Mouse (Mus musculus) heart, embryonic 10.5 days (tissue): ENCODE results near the gene Srebf1. TPM values are rescaled to one million over a fixed set of nuclear protein-coding genes. Genes with fewer than 3 reads are reported as not detected.
A peak's percentile ranks its signal among the peaks of the same experiment; 100 is the strongest.

ENCODE experiments used
- DNase-seq: peaks from one replicate; pipeline ENCODE4 v3.0.0-alpha.2; 2017; ENCODE audit warnings: low spot score
- H3K27ac ChIP-seq: fragments of 300-500 bp; sonication (generic); 2 replicates; pipeline ENCODE4 v1.5.1; 2016; ENCODE audit warnings: mild to moderate bottlenecking
- H3K27me3 ChIP-seq: fragments of 300-500 bp; sonication (generic); 2 replicates; pipeline ENCODE4 v1.6.1; 2016; ENCODE audit warnings: mild to moderate bottlenecking; ENCODE audit not compliant: poor library complexity, insufficient read depth, severe bottlenecking
- H3K36me3 ChIP-seq: fragments of 300-500 bp; sonication (generic); 2 replicates; pipeline ENCODE4 v1.6.1; 2016; ENCODE audit warnings: mild to moderate bottlenecking, moderate library complexity
- H3K4me1 ChIP-seq: fragments of 300-500 bp; sonication (generic); 2 replicates; pipeline ENCODE4 v1.6.1; 2016; ENCODE audit warnings: mild to moderate bottlenecking
- H3K4me3 ChIP-seq: fragments of 300-500 bp; sonication (generic); 2 replicates; pipeline ENCODE4 v1.5.1; 2016; ENCODE audit warnings: mild to moderate bottlenecking, moderate library complexity
- H3K9me3 ChIP-seq: fragments of 300-500 bp; sonication (generic); 2 replicates; pipeline ENCODE4 v1.6.1; 2016; ENCODE audit warnings: mild to moderate bottlenecking, moderate library complexity
- WGBS: fragments of 180-500 bp; shearing (Covaris S2); methylation state at CpG from one replicate; pipeline ENCODE4 v1.1.7; 2016; 5-methylcytosine and 5-hydroxymethylcytosine counted together
- polyA plus RNA-seq: library from polyadenylated mRNA; unstranded; fragments of >200 nt; fragmentation: Nextera tagmentation; extraction: Ambion mirVana; gene quantifications from 2 replicates; pipeline ENCODE4 v1.2.1, GENCODE M21; 2016

The Srebf1 gene
- polyA plus RNA-seq, 1 experiment from 2014 or later = 38.2 TPM

DNA sequence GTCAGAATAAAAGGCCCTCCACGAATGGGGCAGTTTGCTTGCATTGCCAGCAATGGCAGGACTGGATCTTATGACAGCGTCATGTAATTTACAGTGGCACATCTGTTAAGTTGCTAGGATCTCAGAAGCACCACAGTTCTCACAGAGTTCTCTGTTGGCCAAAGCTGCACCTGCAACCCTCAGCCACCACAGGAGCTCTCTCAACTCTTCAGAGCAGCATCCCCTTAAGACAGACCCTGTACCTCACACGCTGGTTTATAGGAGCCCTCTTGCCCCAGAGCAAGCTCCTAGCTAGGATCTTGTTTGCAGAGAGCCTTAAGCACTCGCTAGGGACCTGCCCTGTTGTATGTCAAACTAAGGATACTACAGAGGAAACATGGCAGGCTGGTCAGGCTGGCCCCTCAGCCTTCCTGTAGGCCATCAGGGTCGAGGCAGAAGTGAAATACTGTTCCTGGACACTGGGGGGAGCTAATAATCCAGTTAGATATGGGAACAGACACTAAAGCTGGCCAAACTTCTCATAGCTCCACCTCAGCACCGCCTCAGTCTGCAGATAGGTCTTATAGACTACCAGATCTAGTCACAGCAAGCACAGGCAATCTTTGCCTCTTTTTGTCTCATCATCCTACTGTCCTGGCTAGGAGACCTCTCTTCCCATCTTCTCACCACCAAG, 28.7 kb upstream of the Srebf1 start:
- no peak overlapping the region for H3K4me3 ChIP-seq
- DNase-seq = no peak
- H3K27ac ChIP-seq = no peak overlapping the region
- H3K9me3 ChIP-seq = no peaks in the 10 kb centered on the region
- H3K36me3 ChIP-seq = peaks cover 6% of the 10 kb centered on the region; the same call in 1 of the 2 replicates
- peaks cover 50% of the 10 kb centered on the region for H3K4me1 ChIP-seq
- H3K27me3 ChIP-seq = no peaks in the 10 kb centered on the region
- 54% methylated on average over 6 of the region's 6 CpGs for WGBS

DNA sequence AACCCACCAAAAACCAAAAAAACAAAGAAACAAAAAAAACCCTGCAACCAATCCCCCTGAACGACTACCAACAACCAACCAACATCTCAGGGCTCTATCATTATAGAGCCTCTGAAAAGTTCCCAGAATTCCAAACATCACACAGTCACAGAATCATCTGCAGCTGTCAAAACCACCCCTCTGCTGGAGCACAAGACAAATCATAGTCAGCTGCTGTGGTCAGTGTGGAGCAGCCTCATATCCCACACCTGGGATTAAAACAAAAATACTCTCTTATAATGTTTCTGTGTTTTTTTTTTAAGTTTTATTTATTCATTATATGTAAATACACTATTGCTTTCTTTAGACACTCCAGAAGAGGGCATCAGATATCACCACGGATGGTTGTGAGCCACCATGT, 27.5 kb upstream of the Srebf1 start:
- H3K27ac ChIP-seq = no peak overlapping the region
- H3K36me3 ChIP-seq = peaks cover 6% of the 10 kb centered on the region; the same call in 1 of the 2 replicates
- no peak overlapping the region for H3K4me3 ChIP-seq
- H3K4me1 ChIP-seq = peaks cover 55% of the 10 kb centered on the region
- no peaks in the 10 kb centered on the region for H3K27me3 ChIP-seq
- H3K9me3 ChIP-seq = no peaks in the 10 kb centered on the region
- WGBS = 81% methylated on average over 2 of the region's 2 CpGs
- DNase-seq = no peak

DNA sequence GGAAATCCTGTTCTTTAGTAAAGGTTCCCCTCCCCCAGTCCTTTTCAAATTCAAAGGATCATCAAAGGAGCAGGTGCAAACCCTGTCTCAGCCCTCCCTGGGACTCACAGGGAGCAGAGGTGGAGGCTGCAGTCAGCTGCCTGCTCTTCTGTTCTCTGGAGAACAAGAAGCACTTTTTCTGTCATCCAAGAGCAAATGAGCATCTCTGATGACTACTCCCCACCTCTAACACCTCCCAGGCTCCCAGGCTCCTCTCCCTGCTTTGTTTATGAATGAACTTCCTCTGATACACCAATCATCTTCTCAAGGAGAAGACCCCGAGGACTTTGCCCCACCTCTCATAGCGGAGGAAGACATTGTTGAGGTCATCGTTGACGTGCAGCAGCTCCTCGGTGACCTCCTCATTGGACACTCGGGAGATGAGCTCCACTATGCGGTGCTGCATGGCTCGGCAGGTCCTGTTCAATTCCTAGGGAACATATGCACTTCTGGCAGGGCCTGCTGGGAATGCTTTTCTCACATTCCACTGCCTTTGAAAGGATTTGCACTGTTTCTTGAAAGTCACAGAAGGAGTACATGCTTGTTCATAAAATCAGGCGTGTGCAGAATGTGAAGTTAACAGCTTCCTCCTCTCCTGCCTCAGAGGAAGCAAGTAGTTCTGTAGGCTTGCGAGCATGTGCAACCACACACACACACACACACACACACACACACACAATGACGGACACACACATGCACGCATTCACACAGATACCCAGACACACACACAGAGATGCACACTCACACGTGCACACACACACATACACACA, 26.4 kb upstream of the Srebf1 start:
- 60% methylated on average over 13 of the region's 13 CpGs for WGBS
- no peaks in the 10 kb centered on the region for H3K27me3 ChIP-seq
- peaks cover 6% of the 10 kb centered on the region; the same call in 1 of the 2 replicates for H3K36me3 ChIP-seq
- DNase-seq = no peak
- H3K27ac ChIP-seq = no peak overlapping the region
- H3K4me3 ChIP-seq = no peak overlapping the region
- no peaks in the 10 kb centered on the region for H3K9me3 ChIP-seq
- peaks cover 48% of the 10 kb centered on the region for H3K4me1 ChIP-seq

DNA sequence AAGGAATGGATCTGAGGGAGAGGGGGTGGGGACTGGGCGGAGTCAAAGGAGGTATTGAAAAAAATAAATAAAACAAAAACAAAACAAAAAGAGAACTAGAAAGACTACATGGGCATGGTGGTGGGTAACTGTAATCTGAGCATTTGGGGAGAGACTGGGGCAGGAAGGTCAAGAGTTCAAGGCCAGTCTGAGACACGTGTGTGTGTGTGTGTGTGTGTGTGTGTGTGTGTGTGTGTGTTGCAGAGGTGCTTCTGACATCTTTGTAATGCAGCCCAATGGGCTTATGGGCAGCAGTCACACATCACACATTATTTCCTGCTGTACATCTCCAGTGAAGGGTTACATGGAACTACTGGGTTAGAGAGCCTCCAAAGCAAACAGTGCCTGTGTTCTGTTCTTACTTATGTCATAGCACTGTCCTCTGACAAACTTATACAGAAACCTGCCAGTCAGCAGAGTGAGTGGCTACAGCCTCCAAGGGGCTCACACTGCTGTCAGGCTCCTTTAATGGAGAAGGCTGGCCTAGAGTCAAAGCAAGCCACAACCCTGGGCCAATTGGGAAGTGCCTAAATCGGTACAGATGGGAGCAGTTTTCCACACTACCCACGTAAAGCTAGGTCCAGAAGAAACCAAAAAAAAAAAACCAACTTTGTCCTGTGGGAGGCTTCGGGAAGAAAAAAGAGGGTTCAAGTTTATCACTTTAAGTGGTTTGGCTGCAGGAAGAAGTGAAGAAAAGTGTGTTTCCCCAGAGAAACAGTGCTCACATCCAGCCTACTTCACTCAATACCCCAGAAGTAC, 25.6 kb upstream of the Srebf1 start:
- no peak overlapping the region for H3K4me3 ChIP-seq
- H3K4me1 ChIP-seq = peaks cover 40% of the 10 kb centered on the region
- no peak for DNase-seq
- H3K36me3 ChIP-seq = peaks cover 6% of the 10 kb centered on the region; the same call in 1 of the 2 replicates
- H3K9me3 ChIP-seq = no peaks in the 10 kb centered on the region
- H3K27ac ChIP-seq = no peak overlapping the region
- no peaks in the 10 kb centered on the region for H3K27me3 ChIP-seq
- WGBS = 57% methylated on average over 5 of the region's 5 CpGs

DNA sequence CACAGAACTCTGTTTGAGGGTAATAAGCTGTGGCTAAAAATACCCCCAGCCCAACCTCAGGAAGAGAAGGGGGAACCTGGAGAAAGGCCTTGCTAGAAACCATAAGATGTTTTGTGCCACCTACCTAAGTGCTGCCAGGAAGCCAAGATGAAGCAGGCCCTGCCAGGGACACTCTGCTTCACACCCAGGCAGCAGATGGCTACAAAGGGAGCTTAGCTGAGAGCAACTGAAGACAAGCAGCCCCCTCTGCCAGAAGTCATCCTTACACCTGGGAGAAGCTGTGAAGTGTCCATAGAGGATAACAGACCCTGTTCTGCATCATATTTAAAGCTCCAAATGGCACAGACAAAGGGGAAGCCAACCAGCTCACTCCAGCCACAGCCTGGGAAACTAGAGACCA, 23.7 kb upstream of the Srebf1 start:
- Histone ChIP-seq H3K27ac (0 out of 2 replicates have a peak overlapping the region, but pooled peaks have one; percentile 29), H3K9me3 (no peaks in the 10 kb centered on the region)
- no peak for DNase-seq

DNA sequence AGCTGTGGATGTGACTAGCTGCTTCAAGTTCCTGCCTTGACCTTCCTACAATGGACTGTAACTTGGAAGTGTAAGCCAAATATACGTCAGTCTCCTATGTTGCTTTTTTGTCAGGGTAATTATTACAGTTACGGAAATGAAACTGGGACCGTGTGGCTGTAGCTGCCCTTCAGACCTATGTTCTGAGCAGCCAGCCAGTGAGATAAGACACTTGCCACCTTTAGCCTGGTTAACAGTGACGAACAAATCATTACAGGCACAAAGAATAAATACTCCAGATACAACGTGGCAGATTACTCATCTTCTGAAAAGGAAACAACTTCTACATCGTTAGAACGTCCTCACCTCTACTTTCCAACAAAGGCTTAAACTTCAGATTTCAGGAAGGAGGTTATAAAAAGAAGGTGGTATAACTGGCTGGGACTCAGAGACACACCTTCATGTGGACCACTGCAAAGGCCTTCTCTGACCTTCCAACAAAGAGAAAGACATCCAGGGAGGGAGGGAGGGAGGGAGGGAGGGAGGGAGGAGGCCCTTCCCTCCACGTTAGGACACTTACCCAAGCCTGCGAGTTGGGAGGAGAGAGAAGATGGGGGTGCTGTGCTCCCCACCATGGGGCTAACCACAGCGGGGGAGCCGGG, 22.2 kb upstream of the Srebf1 start:
- H3K4me1 ChIP-seq = peaks cover 23% of the 10 kb centered on the region
- H3K9me3 ChIP-seq = no peaks in the 10 kb centered on the region
- H3K36me3 ChIP-seq = peaks cover 22% of the 10 kb centered on the region
- WGBS = 73% methylated on average over 11 of the region's 11 CpGs
- no peak overlapping the region for H3K4me3 ChIP-seq
- no peaks in the 10 kb centered on the region for H3K27me3 ChIP-seq
- no peak for DNase-seq
- no peak overlapping the region for H3K27ac ChIP-seq

More for the DNA sequence above, 23.7 kb upstream of the Srebf1 start:
- Histone ChIP-seq H3K4me1 (peaks cover 24% of the 10 kb centered on the region), H3K36me3 (peaks cover 13% of the 10 kb centered on the region), H3K27me3 (no peaks in the 10 kb centered on the region), H3K4me3 (no peak overlapping the region)

DNA sequence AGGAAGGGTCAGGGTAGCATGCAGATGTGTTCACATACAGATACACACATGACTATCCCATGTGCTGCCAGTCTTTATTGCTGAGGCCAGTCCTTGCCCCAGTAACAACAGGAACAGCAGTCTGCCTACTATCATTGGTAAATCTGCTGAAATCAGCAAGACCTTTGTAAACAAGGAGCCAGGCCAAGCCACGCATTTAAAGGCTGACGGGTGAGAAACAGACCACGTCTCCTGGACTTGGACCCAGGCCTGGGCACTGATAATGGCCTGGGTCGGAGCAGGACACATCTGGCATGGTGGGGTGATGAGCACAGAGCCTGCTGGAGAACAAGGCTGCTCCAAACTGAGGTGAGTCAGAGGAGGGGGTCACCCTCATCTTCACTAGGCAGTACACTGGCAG, 18.1 kb upstream of the Srebf1 start:
- Histone ChIP-seq H3K36me3 (peaks cover 22% of the 10 kb centered on the region), H3K27me3 (no peaks in the 10 kb centered on the region), H3K9me3 (no peaks in the 10 kb centered on the region), H3K4me1 (peaks cover under 1% of the 10 kb centered on the region; the same call in 1 of the 2 replicates), H3K27ac (no peak overlapping the region), H3K4me3 (no peak overlapping the region)
- no peak for DNase-seq
- 76% methylated on average over 4 of the region's 4 CpGs for WGBS

DNA sequence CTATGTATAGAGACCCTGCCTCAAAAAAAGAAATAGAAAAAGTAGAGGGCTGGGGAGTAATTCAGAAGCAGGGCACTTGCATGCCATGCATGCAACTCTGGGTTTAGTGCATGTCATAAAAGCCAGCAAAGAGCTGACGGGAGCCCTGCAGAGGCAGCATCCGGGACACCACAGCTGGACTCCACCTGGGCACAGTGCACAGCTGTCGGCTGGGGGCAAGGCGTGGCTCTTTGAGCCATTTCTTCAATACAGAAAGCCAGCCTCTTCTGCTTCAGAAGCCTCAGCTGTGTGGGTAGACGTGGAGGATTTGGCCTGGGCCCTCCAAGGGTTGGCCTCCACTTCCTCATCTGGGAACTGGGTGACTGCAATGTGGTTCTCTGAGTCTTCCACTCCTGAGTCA, 13.0 kb upstream of the Srebf1 start:
- DNase-seq = no peak
- WGBS = 84% methylated on average over 5 of the region's 5 CpGs
- Histone ChIP-seq H3K4me1 (peaks cover 26% of the 10 kb centered on the region), H3K9me3 (no peaks in the 10 kb centered on the region), H3K4me3 (no peak overlapping the region), H3K27me3 (no peaks in the 10 kb centered on the region), H3K36me3 (peaks cover 12% of the 10 kb centered on the region), H3K27ac (no peak overlapping the region)

DNA sequence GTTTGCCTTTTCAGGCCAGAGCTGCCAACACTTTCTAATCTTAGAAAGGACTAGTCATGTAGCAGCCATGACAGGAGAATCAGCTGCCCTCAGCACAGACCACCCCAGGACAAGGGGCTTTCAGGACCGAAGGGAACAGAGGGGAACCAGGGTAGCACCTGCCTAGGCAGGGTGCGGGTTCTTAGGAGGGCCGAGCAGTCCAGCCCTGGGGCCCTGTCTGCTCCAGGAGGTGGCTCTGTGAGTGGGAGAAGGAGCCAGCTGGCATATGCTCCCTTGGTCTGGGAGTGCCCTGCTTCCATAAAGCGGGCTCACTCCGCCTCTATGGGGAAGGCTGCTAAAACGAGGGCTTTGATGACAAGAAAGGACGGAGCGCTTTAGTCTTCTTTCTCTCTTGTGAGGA, 10.9 kb upstream of the Srebf1 start:
- 73% methylated on average over 8 of the region's 8 CpGs for WGBS
- no peaks in the 10 kb centered on the region for H3K27me3 ChIP-seq
- no peak for DNase-seq
- peak overlapping the region; percentile 79 for H3K27ac ChIP-seq
- H3K4me1 ChIP-seq = peaks cover 47% of the 10 kb centered on the region
- no peak overlapping the region for H3K4me3 ChIP-seq
- no peaks in the 10 kb centered on the region for H3K9me3 ChIP-seq
- H3K36me3 ChIP-seq = peaks cover 5% of the 10 kb centered on the region

DNA sequence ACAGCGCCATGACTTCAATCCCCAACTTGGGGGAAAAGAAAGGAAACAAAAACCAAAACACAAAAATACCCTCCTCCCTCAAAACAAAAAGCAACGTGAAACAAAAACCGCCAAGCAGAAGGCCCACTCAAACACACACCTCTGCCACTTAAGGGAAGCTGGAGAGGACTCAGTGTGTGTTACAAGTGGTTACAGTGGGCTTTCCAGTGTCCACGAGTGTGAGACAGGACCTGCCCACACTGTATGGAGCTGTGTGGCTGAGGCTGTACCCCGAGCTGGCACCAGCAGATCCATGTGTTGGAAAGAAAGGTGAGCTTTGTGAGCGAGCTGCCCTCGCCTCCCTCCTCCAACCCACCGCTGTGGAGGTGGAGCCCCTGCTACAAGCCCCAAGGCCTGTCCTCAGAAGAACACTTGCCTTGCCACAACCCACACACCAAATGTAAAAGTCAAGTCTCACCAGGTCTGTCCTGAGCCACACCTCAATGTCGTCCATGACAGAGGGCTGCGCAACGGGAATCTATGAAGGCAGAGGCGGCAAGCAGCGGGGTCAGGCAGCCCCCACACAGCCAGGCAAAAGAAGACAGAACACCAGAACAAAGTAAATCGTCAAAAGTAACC, 10.2 kb upstream of the Srebf1 start:
- H3K27ac ChIP-seq = peak overlapping the region; percentile 79
- H3K27me3 ChIP-seq = no peaks in the 10 kb centered on the region
- WGBS = 77% methylated on average over 14 of the region's 14 CpGs
- peaks cover 53% of the 10 kb centered on the region for H3K4me1 ChIP-seq
- H3K4me3 ChIP-seq = no peak overlapping the region
- H3K36me3 ChIP-seq = peaks cover 5% of the 10 kb centered on the region
- no peaks in the 10 kb centered on the region for H3K9me3 ChIP-seq
- DNase-seq = no peak

DNA sequence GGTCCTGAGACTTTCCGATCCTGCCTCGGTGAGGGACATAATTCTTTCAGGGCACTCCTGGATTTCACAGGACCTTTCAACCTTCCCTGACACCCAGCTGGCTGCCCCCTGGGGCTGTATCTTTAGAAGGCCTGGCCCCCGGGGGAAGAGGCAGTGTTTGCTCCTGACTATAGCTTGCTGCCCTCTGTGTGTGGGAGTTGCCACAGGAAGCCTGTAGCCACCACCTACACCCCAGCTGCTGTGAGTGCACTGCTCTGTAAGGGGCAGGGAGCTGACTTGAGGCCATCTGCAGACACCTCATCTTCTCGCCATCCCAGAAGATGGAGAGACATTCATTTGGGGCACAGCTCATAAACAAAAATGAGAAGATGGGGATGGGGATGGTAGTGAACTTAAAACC, 9.6 kb upstream of the Srebf1 start:
- DNase-seq = no peak
- no peak overlapping the region for H3K4me3 ChIP-seq

DNA sequence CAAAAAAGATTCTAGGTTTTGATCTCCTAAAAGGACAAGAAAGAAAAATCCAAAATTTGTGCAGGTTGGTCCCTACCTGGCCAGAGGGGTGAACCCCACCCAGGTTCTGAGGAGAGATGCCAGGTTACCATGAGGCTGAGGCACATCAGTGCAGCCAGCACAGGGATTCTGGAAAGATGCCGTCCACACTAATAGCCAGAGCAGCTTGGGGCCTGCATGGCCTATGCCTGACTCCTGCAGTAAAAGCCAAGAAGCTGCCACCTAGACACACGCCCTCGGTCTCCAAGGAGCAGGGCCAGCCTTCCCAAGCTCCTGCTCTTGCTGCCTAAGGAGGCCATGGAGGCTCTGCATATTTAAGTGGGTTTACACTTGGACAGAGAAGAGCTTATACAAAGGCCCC, 8.9 kb upstream of the Srebf1 start:
- WGBS = 91% methylated on average over 3 of the region's 3 CpGs
- H3K4me1 ChIP-seq = peaks cover 53% of the 10 kb centered on the region
- no peak overlapping the region for H3K27ac ChIP-seq

More for the DNA sequence above, 9.6 kb upstream of the Srebf1 start:
- Histone ChIP-seq H3K27ac (peak overlapping the region; percentile 79; the same call in 1 of the 2 replicates), H3K27me3 (no peaks in the 10 kb centered on the region), H3K9me3 (no peaks in the 10 kb centered on the region), H3K36me3 (peaks cover 5% of the 10 kb centered on the region), H3K4me1 (peaks cover 53% of the 10 kb centered on the region)
- WGBS = 55% methylated on average over 4 of the region's 4 CpGs

More for the DNA sequence above, 8.9 kb upstream of the Srebf1 start:
- DNase-seq = no peak
- H3K27me3 ChIP-seq = no peaks in the 10 kb centered on the region
- no peak overlapping the region for H3K4me3 ChIP-seq
- H3K36me3 ChIP-seq = peaks cover 5% of the 10 kb centered on the region
- no peaks in the 10 kb centered on the region for H3K9me3 ChIP-seq
